Comparison of ENCODE assay signal across 8 mouse cellular contexts in the genomic region with DNA sequence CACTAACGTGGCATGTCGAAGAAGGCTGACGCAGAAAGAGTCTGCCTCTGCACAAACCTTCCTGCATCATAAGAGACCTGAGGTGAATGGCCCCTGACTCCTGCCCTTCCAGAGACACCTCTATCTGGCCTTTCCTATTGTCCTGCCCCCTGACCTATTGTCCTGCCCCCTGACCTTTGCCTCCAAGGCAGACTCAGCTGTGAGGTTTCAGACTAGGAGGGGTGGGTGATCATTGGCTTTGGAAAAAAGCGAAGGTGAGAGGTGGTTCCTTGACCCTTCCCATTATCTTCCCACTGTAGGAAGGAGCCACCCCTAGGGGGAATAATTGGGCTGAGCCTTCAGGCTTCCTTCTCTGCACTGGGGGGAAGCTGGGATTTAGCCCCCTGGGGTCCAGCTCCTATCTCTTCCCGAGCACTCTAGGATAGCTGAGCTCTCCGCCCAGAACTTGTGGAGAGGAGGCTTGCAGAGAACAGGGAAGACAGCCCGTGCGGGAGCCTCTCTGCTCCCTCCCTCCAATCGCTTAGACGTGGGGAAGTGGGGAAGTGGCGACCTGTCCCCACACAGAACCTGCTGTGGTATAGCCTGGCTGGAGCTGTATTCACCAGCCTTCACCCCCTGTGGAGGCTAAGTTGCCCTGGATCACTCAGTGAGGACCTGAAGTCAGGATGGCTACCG. TPM values are rescaled to one million over a fixed set of nuclear protein-coding genes. Genes with fewer than 3 reads are reported as not detected.
A peak's percentile ranks its signal among the peaks of the same experiment; 100 is the strongest.
DNase-seq lines count a peak whose midpoint lies in the region; ATAC-seq and TF ChIP-seq lines count a peak whose summit lies in the region.

No protein-coding gene starts in this region.

- H3K4me1 ChIP-seq in E14TG2a.4 (replicated peaks; ENCODE audit: low read depth, low read length) = peaks cover 81% of the 10 kb centered on the region
- H3K4me1 ChIP-seq in forebrain, embryonic 16.5 days (replicated peaks; ENCODE audit: control insufficient read depth, insufficient read depth, low read length) = peaks cover 82% of the 10 kb centered on the region
- peaks cover 3 to 26% of the 10 kb centered on the region in 2 experiments; a peak in 3 of 4 replicates for H3K4me1 ChIP-seq in liver, embryonic 14.5 days (replicated peaks; ENCODE audit: control insufficient read depth in 2 of 2, insufficient read depth in 2 of 2, low read length in 1 of 2)

- peak overlapping the region; percentile 61; the same call in 1 of the 2 replicates for H3K9ac ChIP-seq in forebrain, embryonic 16.5 days (replicated peaks; ENCODE audit: low read depth, low read length)
- no peak overlapping the region; the same call in 1 of the 2 replicates for H3K9ac ChIP-seq in liver, embryonic 14.5 days (replicated peaks)

- 14% methylated on average over 12 of the region's 12 CpGs for WGBS in forebrain, embryonic 16.5 days
- 6% methylated on average over 12 of the region's 12 CpGs for WGBS in liver, embryonic 14.5 days (ENCODE audit: insufficient replicate concordance)

- TF ChIP-seq EP300 in liver, embryonic 14.5 days (IDR thresholded peaks at IDR 0.05; ENCODE audit: low read depth) = no peak

- peak overlapping the region; percentile 85 for H3K4me3 ChIP-seq in gastrocnemius, adult 2 months
- peak overlapping the region; percentile 90 for H3K4me3 ChIP-seq in E14TG2a.4 (replicated peaks; ENCODE audit: low read length)
- peak overlapping the region; percentile 56 for H3K4me3 ChIP-seq in forebrain, embryonic 16.5 days (replicated peaks; ENCODE audit: low read length)
- peak overlapping the region; percentile 18 to 56 for H3K4me3 ChIP-seq in liver, embryonic 14.5 days (ENCODE audit: insufficient read depth in 1 of 2, low read depth in 2 of 2, low read length in 2 of 2)

- peaks cover 38% of the 10 kb centered on the region for H3K36me3 ChIP-seq in E14TG2a.4 (ENCODE audit: insufficient read depth, low read length)
- no peaks in the 10 kb centered on the region for H3K36me3 ChIP-seq in forebrain, embryonic 16.5 days (ENCODE audit: control insufficient read depth, insufficient read depth)
- no peaks in the 10 kb centered on the region for H3K36me3 ChIP-seq in liver, embryonic 14.5 days (replicated peaks; ENCODE audit: control insufficient read depth, insufficient read depth, low read depth)

- DNase-seq in gastrocnemius, adult 2 months = peak; percentile 24
- DNase-seq in gastrocnemius, postnatal 36 days = no peak
- DNase-seq in liver, embryonic 14.5 days (ENCODE audit: low read depth in 3 of 3, low spot score in 3 of 3) = no peak
- no peak for DNase-seq in natural killer cell, adult 2 months (ENCODE audit: low spot score in 2 of 2)
- no peak for DNase-seq in right cerebral cortex, postnatal 14 days

- TF ChIP-seq CTCF in gastrocnemius, adult 2 months (IDR thresholded peaks at IDR 0.05) = no peak
- no peak for TF ChIP-seq CTCF in E14TG2a.4 (conservative IDR thresholded peaks at IDR 0.05; ENCODE audit: low read length)
- TF ChIP-seq CTCF in liver, embryonic 14.5 days (IDR thresholded peaks at IDR 0.05; ENCODE audit: low read depth) = no peak

- intact Hi-C loops in gastrocnemius, adult 2 months (cut with DNase I) = loop anchor here (2.0 kb wide), 1 partner anchor 26 kb away; no protein-coding TSS in a partner anchor
- intact Hi-C loops in gastrocnemius, postnatal 36 days (cut with DNase I) = no loop called here

- H3K9me3 ChIP-seq in E14TG2a.4 (ENCODE audit: low read length) = no peaks in the 10 kb centered on the region
- no peaks in the 10 kb centered on the region for H3K9me3 ChIP-seq in forebrain, embryonic 16.5 days (ENCODE audit: control insufficient read depth, low read length)
- no peaks in the 10 kb centered on the region for H3K9me3 ChIP-seq in liver, embryonic 14.5 days (ENCODE audit: control insufficient read depth, low read length)

- no peaks in the 10 kb centered on the region for H3K27me3 ChIP-seq in E14TG2a.4 (ENCODE audit: insufficient read depth, low read length)
- H3K27me3 ChIP-seq in forebrain, embryonic 16.5 days (replicated peaks; ENCODE audit: control insufficient read depth, insufficient read depth, low read length) = peaks cover 12% of the 10 kb centered on the region
- H3K27me3 ChIP-seq in liver, embryonic 14.5 days (ENCODE audit: control insufficient read depth, insufficient read depth, low read length) = peaks cover 51% of the 10 kb centered on the region

- H3K27ac ChIP-seq in gastrocnemius, adult 2 months = peak overlapping the region; percentile 89
- no peak overlapping the region for H3K27ac ChIP-seq in forebrain, embryonic 16.5 days (ENCODE audit: low read length)
- no peak overlapping the region for H3K27ac ChIP-seq in liver, embryonic 14.5 days

- H3K4me2 ChIP-seq in forebrain, embryonic 16.5 days (ENCODE audit: low read length) = peak overlapping the region; percentile 99
- peak overlapping the region; percentile 89 for H3K4me2 ChIP-seq in liver, embryonic 14.5 days (ENCODE audit: low read depth)

- ATAC-seq in forebrain, embryonic 16.5 days = no peak
- ATAC-seq in liver, embryonic 14.5 days (ENCODE audit: insufficient read depth) = no peak
- no peak for ATAC-seq in frontal cortex, adult (ENCODE audit: low TSS enrichment)

RNA-seq across cellular contexts. Expression of a gene that starts 20.3 kb away (rescaled TPM):
- not detected for total RNA-seq in gastrocnemius, adult 2 months (2021)
- total RNA-seq in gastrocnemius, postnatal 36 days (2021) = not detected
- polyA plus RNA-seq in forebrain, embryonic 16.5 days (2015; fragmentation: Nextera tagmentation; extraction: Ambion mirVana) = 0.51 and 1.0 TPM in 2 replicates
- not detected in 2 replicates for polyA plus RNA-seq in liver, embryonic 14.5 days (2012; rRNA removed)
- not detected in 2 replicates for polyA plus RNA-seq in liver, embryonic 14.5 days (2014; fragmentation: Nextera tagmentation; extraction: Ambion mirVana)

RNA-seq across cellular contexts. Expression of a gene that starts 34.9 kb away (rescaled TPM):
- total RNA-seq in gastrocnemius, adult 2 months (2021) = 10 to 100 TPM; 10.2 to 12.4 TPM
- total RNA-seq in gastrocnemius, postnatal 36 days (2021) = 10 to 100 TPM in 1 of 2 experiments, 1 to 10 TPM in 1; 8.7 to 13.2 TPM
- 9.5 and 10.6 TPM in 2 replicates for polyA plus RNA-seq in forebrain, embryonic 16.5 days (2015; fragmentation: Nextera tagmentation; extraction: Ambion mirVana)
- 1.9 and 2.3 TPM in 2 replicates for polyA plus RNA-seq in liver, embryonic 14.5 days (2012; rRNA removed)
- polyA plus RNA-seq in liver, embryonic 14.5 days (2014; fragmentation: Nextera tagmentation; extraction: Ambion mirVana) = 3.0 and 3.2 TPM in 2 replicates

RNA-seq across cellular contexts. Expression of a gene that starts 55.0 kb away (rescaled TPM):
- total RNA-seq in gastrocnemius, adult 2 months (2021) = under 1 TPM in 1 of 2 experiments, not detected in 1; 0.11 TPM
- total RNA-seq in gastrocnemius, postnatal 36 days (2021) = under 1 TPM; 0.20 to 0.64 TPM
- polyA plus RNA-seq in forebrain, embryonic 16.5 days (2015; fragmentation: Nextera tagmentation; extraction: Ambion mirVana) = 10.3 and 10.9 TPM in 2 replicates
- 16.9 and 28.6 TPM in 2 replicates for polyA plus RNA-seq in liver, embryonic 14.5 days (2012; rRNA removed)
- 64.1 and 71.0 TPM in 2 replicates for polyA plus RNA-seq in liver, embryonic 14.5 days (2014; fragmentation: Nextera tagmentation; extraction: Ambion mirVana)

Comparison
In these comparisons a context has a peak if more than half of its experiments do, and no peak if none do; other contexts are left out.
1. H3K4me3 ChIP-seq: peak in every context shown above with its lines; median percentile 90 in E14TG2a.4; 85 in gastrocnemius, adult 2 months; 56 in forebrain, embryonic 16.5 days; 37 in liver, embryonic 14.5 days.